Mouse (Mus musculus): ENCODE data around the gene Dgat2. TPM values are rescaled to one million over a fixed set of nuclear protein-coding genes. Genes with fewer than 3 reads are reported as not detected.

Dgat2 gene
- polyA plus RNA-seq, 1 experiment from 2014 or later = 11.9 TPM

- H3K9me3 ChIP-seq (replicated peaks; ENCODE audit: control insufficient read depth, low read length) = no peaks in the 10 kb centered on the region
- WGBS = 88% methylated on average over 11 of the region's 11 CpGs
- DNase-seq (ENCODE audit: low spot score) (no peak), ATAC-seq (no peak)
- H3K4me2 ChIP-seq (ENCODE audit: low read length) = no peak overlapping the region
- no peak overlapping the region for H3K9ac ChIP-seq (ENCODE audit: low read length)
- no peaks in the 10 kb centered on the region for H3K27me3 ChIP-seq (replicated peaks; ENCODE audit: control insufficient read depth, insufficient read depth, low read length)
- H3K36me3 ChIP-seq (ENCODE audit: control insufficient read depth, insufficient read depth, low read length) = no peaks in the 10 kb centered on the region
- peaks cover 3% of the 10 kb centered on the region; the same call in 1 of the 2 replicates for H3K4me1 ChIP-seq (ENCODE audit: control insufficient read depth, insufficient read depth, low read length)
- no peak overlapping the region for H3K4me3 ChIP-seq (ENCODE audit: low read depth, low read length)
- H3K27ac ChIP-seq (ENCODE audit: low read depth, low read length) = no peak overlapping the region
Measured at GRCm38 (mm10) chr7:99153686-99154202, 28.8 kb downstream of the Dgat2 start.

GRCm38 (mm10) chr7:99152756-99153155, 29.8 kb downstream of the Dgat2 start:
- Histone ChIP-seq H3K4me1 (ENCODE audit: control insufficient read depth, insufficient read depth, low read length) (peaks cover 3% of the 10 kb centered on the region; the same call in 1 of the 2 replicates), H3K9me3 (replicated peaks; ENCODE audit: control insufficient read depth, low read length) (no peaks in the 10 kb centered on the region), H3K9ac (ENCODE audit: low read length) (no peak overlapping the region), H3K4me2 (ENCODE audit: low read length) (no peak overlapping the region), H3K27me3 (replicated peaks; ENCODE audit: control insufficient read depth, insufficient read depth, low read length) (no peaks in the 10 kb centered on the region), H3K4me3 (ENCODE audit: low read depth, low read length) (no peak overlapping the region), H3K27ac (ENCODE audit: low read depth, low read length) (no peak overlapping the region), H3K36me3 (ENCODE audit: control insufficient read depth, insufficient read depth, low read length) (no peaks in the 10 kb centered on the region)
- ATAC-seq = no peak
- WGBS = 84% methylated on average over 8 of the region's 8 CpGs
- DNase-seq (ENCODE audit: low spot score) = no peak

GRCm38 (mm10) chr7:99151342-99151741, 31.2 kb downstream of the Dgat2 start:
- Histone ChIP-seq H3K27ac (ENCODE audit: low read depth, low read length) (no peak overlapping the region), H3K36me3 (ENCODE audit: control insufficient read depth, insufficient read depth, low read length) (no peaks in the 10 kb centered on the region), H3K4me2 (ENCODE audit: low read length) (no peak overlapping the region), H3K9ac (ENCODE audit: low read length) (no peak overlapping the region), H3K4me1 (ENCODE audit: control insufficient read depth, insufficient read depth, low read length) (peaks cover 3% of the 10 kb centered on the region; the same call in 1 of the 2 replicates), H3K4me3 (ENCODE audit: low read depth, low read length) (no peak overlapping the region), H3K27me3 (replicated peaks; ENCODE audit: control insufficient read depth, insufficient read depth, low read length) (no peaks in the 10 kb centered on the region), H3K9me3 (replicated peaks; ENCODE audit: control insufficient read depth, low read length) (no peaks in the 10 kb centered on the region)
- 9% methylated on average over 7 of the region's 7 CpGs for WGBS
- ATAC-seq (peak; percentile 73), DNase-seq (ENCODE audit: low spot score) (peak; percentile 96)

GRCm38 (mm10) chr7:99149017-99149416, 33.5 kb downstream of the Dgat2 start:
- Histone ChIP-seq H3K4me2 (ENCODE audit: low read length) (no peak overlapping the region), H3K27me3 (replicated peaks; ENCODE audit: control insufficient read depth, insufficient read depth, low read length) (no peaks in the 10 kb centered on the region), H3K36me3 (ENCODE audit: control insufficient read depth, insufficient read depth, low read length) (no peaks in the 10 kb centered on the region), H3K4me1 (ENCODE audit: control insufficient read depth, insufficient read depth, low read length) (no peaks in the 10 kb centered on the region), H3K27ac (ENCODE audit: low read depth, low read length) (no peak overlapping the region), H3K9ac (ENCODE audit: low read length) (no peak overlapping the region), H3K9me3 (replicated peaks; ENCODE audit: control insufficient read depth, low read length) (no peaks in the 10 kb centered on the region), H3K4me3 (ENCODE audit: low read depth, low read length) (no peak overlapping the region)
- ATAC-seq = no peak
- WGBS = 59% methylated on average over 1 of the region's 1 CpGs
- DNase-seq (ENCODE audit: low spot score) = no peak

GRCm38 (mm10) chr7:99147494-99147893, 35.0 kb downstream of the Dgat2 start:
- no peak overlapping the region for H3K4me3 ChIP-seq (ENCODE audit: low read depth, low read length)
- H3K4me2 ChIP-seq (ENCODE audit: low read length) = no peak overlapping the region
- DNase-seq (ENCODE audit: low spot score) (no peak), ATAC-seq (no peak)
- WGBS = 90% methylated on average over 7 of the region's 7 CpGs
- H3K27ac ChIP-seq (ENCODE audit: low read depth, low read length) = no peak overlapping the region
- H3K9ac ChIP-seq (ENCODE audit: low read length) = no peak overlapping the region
- H3K9me3 ChIP-seq (replicated peaks; ENCODE audit: control insufficient read depth, low read length) = no peaks in the 10 kb centered on the region
- H3K27me3 ChIP-seq (replicated peaks; ENCODE audit: control insufficient read depth, insufficient read depth, low read length) = no peaks in the 10 kb centered on the region
- no peaks in the 10 kb centered on the region for H3K36me3 ChIP-seq (ENCODE audit: control insufficient read depth, insufficient read depth, low read length)
- H3K4me1 ChIP-seq (ENCODE audit: control insufficient read depth, insufficient read depth, low read length) = no peaks in the 10 kb centered on the region

GRCm38 (mm10) chr7:99146906-99147305, 35.6 kb downstream of the Dgat2 start:
- ATAC-seq = no peak
- H3K27me3 ChIP-seq (replicated peaks; ENCODE audit: control insufficient read depth, insufficient read depth, low read length) = no peaks in the 10 kb centered on the region
- no peaks in the 10 kb centered on the region for H3K9me3 ChIP-seq (replicated peaks; ENCODE audit: control insufficient read depth, low read length)
- WGBS = 80% methylated on average over 7 of the region's 7 CpGs
- no peak overlapping the region for H3K4me3 ChIP-seq (ENCODE audit: low read depth, low read length)
- H3K27ac ChIP-seq (ENCODE audit: low read depth, low read length) = no peak overlapping the region
- H3K9ac ChIP-seq (ENCODE audit: low read length) = no peak overlapping the region
- DNase-seq (ENCODE audit: low spot score) = no peak
- H3K4me1 ChIP-seq (ENCODE audit: control insufficient read depth, insufficient read depth, low read length) = peaks cover 5% of the 10 kb centered on the region; the same call in 1 of the 2 replicates
- H3K36me3 ChIP-seq (ENCODE audit: control insufficient read depth, insufficient read depth, low read length) = no peaks in the 10 kb centered on the region
- H3K4me2 ChIP-seq (ENCODE audit: low read length) = no peak overlapping the region

- H3K4me3 ChIP-seq (ENCODE audit: low read depth, low read length) = no peak overlapping the region
- no peak overlapping the region for H3K9ac ChIP-seq (ENCODE audit: low read length)
- no peaks in the 10 kb centered on the region for H3K27me3 ChIP-seq (replicated peaks; ENCODE audit: control insufficient read depth, insufficient read depth, low read length)
- ATAC-seq (no peak), DNase-seq (ENCODE audit: low spot score) (no peak)
- H3K27ac ChIP-seq (ENCODE audit: low read depth, low read length) = no peak overlapping the region
- no peaks in the 10 kb centered on the region for H3K36me3 ChIP-seq (ENCODE audit: control insufficient read depth, insufficient read depth, low read length)
- H3K4me1 ChIP-seq (ENCODE audit: control insufficient read depth, insufficient read depth, low read length) = peaks cover 8% of the 10 kb centered on the region
- 72% methylated on average over 7 of the region's 7 CpGs for WGBS
- H3K4me2 ChIP-seq (ENCODE audit: low read length) = no peak overlapping the region
- no peaks in the 10 kb centered on the region for H3K9me3 ChIP-seq (replicated peaks; ENCODE audit: control insufficient read depth, low read length)
Measured at GRCm38 (mm10) chr7:99146011-99146410, 36.5 kb downstream of the Dgat2 start.

GRCm38 (mm10) chr7:99144616-99145015, 37.9 kb downstream of the Dgat2 start:
- DNase-seq (ENCODE audit: low spot score) = no peak
- no peak for ATAC-seq
- no peaks in the 10 kb centered on the region for H3K27me3 ChIP-seq (replicated peaks; ENCODE audit: control insufficient read depth, insufficient read depth, low read length)
- no peak overlapping the region for H3K27ac ChIP-seq (ENCODE audit: low read depth, low read length)
- peaks cover 13% of the 10 kb centered on the region for H3K4me1 ChIP-seq (ENCODE audit: control insufficient read depth, insufficient read depth, low read length)
- no peaks in the 10 kb centered on the region for H3K36me3 ChIP-seq (ENCODE audit: control insufficient read depth, insufficient read depth, low read length)
- H3K9ac ChIP-seq (ENCODE audit: low read length) = no peak overlapping the region
- 70% methylated on average over 11 of the region's 11 CpGs for WGBS
- H3K9me3 ChIP-seq (replicated peaks; ENCODE audit: control insufficient read depth, low read length) = no peaks in the 10 kb centered on the region
- no peak overlapping the region for H3K4me2 ChIP-seq (ENCODE audit: low read length)
- H3K4me3 ChIP-seq (ENCODE audit: low read depth, low read length) = no peak overlapping the region

- H3K27ac ChIP-seq (ENCODE audit: low read depth, low read length) = no peak overlapping the region
- no peaks in the 10 kb centered on the region for H3K27me3 ChIP-seq (replicated peaks; ENCODE audit: control insufficient read depth, insufficient read depth, low read length)
- H3K36me3 ChIP-seq (ENCODE audit: control insufficient read depth, insufficient read depth, low read length) = no peaks in the 10 kb centered on the region
- no peak overlapping the region for H3K9ac ChIP-seq (ENCODE audit: low read length)
- 74% methylated on average over 3 of the region's 3 CpGs for WGBS
- H3K9me3 ChIP-seq (replicated peaks; ENCODE audit: control insufficient read depth, low read length) = no peaks in the 10 kb centered on the region
- no peak for ATAC-seq
- H3K4me2 ChIP-seq (ENCODE audit: low read length) = no peak overlapping the region
- peaks cover 19% of the 10 kb centered on the region for H3K4me1 ChIP-seq (ENCODE audit: control insufficient read depth, insufficient read depth, low read length)
- H3K4me3 ChIP-seq (ENCODE audit: low read depth, low read length) = no peak overlapping the region
- no peak for DNase-seq (ENCODE audit: low spot score)
Measured at GRCm38 (mm10) chr7:99143244-99143643, 39.3 kb downstream of the Dgat2 start.

Measured in forebrain, embryonic 14.5 days (tissue).